Mouse (Mus musculus): ENCODE results near the gene Psmd8.
A peak's percentile ranks its signal among the peaks of the same experiment; 100 is the strongest.
"Not testable (repeated sequence)": the region's sequence is repeated elsewhere in the genome, so short reads cannot be mapped to it uniquely, and the experiment has no call there.

Psmd8 gene

GRCm38 (mm10) chr7:29180077-29180853 lies at the start of gene Psmd8:
Psmd8 (minus strand) TSS chr7:29180701.
- DNase-seq (ENCODE audit: low read depth in 1 of 2, low spot score in 2 of 2) = peak; percentile 93 to 96

DNA sequence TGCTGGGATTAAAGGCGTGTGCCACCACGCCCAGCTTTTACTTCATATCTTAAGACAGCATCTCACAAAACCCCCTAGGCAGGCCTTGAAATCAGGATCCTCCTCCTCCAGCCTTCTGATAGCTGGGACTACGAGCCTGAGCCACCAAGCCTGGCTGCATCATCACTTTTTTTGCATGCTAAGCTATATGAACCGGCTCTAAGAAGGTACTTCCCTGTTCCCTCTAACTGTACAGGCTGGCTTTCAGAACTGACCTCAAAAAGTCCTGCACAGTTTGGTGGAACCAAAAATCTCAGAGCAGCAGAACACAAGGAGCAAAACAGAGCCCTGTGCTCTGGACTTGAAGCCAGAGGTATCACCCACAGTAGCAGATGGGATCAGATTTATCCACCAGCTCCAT lies 47.7 kb upstream of the Psmd8 start:
- no peak for DNase-seq (ENCODE audit: low read depth in 1 of 2, low spot score in 2 of 2)

- DNase-seq (ENCODE audit: low read depth in 1 of 2, low spot score in 2 of 2) = no peak
Observed at GRCm38 (mm10) chr7:29225520-29225919, 45.0 kb upstream of the Psmd8 start.

GRCm38 (mm10) chr7:29224756-29225394 lies 44.4 kb upstream of the Psmd8 start:
- DNase-seq (ENCODE audit: low read depth in 1 of 2, low spot score in 2 of 2) = no peak

DNA sequence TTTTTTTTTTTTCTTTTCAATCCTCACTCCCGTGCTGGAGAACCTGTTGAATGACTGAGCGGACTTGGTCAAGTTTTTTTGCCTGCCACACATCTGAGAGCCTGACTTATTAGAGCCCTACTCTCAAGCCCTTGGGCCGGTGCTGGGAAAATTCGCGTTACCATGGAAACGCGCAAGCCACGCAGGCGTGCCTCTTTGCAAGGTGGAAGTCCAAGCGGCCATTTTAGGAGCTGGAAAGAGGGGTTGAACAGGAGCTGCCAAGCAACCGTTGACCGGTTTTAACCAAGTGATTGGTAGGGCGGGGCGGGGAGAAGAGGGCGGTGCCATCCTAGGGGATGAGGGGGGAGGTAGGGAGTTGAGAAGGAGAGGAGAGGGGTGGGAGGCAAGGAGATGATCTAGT lies 34.3 kb upstream of the Psmd8 start:
- DNase-seq (ENCODE audit: low read depth in 1 of 2, low spot score in 2 of 2) = no peak

- no peak for DNase-seq (ENCODE audit: low read depth in 1 of 2, low spot score in 2 of 2)
Observed at GRCm38 (mm10) chr7:29214236-29214635, 33.7 kb upstream of the Psmd8 start.

DNA sequence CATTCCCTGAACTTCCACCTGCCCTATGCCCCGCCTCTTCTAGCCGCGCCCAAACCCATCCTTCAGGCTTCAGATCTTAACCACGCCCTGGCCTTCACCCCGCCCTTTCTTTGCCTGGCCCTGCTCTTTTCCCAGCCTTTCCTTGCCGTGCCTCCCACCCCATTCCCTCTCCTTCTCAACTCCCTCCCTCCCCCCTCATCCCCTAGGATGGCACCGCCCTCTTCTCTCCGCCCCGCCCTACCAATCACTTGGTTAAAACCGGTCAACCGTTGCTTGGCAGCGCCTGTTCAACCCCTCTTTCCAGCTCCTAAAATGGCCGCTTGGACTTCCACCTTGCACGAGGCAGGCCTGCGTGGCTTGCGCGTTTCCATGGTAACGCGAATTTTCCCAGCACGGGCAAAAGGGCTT lies 33.2 kb upstream of the Psmd8 start, which contains the start of gene Catsperg1:
Gene Catsperg1, minus strand, starts transcription at position 361 of the 408 bp plus-strand sequence.
- no peak for DNase-seq (ENCODE audit: low read depth in 1 of 2, low spot score in 2 of 2)

DNA sequence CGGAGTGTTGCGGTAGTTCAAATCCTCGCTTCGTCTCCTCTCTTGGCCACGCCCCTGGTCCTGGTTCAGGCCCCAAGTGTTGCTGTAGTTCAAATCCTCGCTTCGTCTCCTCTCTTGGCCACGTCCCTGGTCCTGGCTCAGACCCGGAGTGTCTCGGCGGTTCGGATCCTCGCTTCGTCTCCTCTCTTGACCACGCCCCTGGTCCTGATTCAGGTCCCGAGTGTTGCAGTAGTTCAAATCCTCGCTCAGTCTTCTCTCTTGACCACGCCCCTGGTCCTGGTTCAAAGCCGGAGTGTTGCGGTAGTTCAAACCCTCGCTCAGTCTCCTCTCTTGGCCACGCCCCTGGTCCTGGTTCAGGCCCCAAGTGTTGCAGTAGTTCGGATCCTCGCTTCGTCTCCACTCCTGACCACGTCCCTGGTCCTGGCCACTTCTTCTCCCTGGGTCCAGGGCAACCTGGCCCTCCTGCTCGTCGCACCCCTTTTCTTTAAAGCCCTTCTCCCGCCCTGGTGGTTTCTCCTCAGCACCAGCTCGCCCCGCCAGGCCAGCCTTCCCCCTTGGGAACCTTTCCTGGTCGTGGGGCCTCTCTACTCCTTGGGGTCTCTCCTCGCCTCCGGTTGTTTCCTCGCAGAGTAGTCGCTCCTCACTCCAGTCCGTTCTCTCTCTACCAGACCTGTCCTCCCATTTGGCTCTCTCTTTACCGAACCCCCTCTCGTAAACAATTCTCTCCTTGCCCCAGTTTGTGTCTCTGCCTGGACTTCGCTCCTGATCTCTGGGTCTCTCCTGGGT lies 32.5 kb upstream of the Psmd8 start:
- DNase-seq (ENCODE audit: low read depth in 1 of 2, low spot score in 2 of 2) = not testable (repeated sequence)

DNA sequence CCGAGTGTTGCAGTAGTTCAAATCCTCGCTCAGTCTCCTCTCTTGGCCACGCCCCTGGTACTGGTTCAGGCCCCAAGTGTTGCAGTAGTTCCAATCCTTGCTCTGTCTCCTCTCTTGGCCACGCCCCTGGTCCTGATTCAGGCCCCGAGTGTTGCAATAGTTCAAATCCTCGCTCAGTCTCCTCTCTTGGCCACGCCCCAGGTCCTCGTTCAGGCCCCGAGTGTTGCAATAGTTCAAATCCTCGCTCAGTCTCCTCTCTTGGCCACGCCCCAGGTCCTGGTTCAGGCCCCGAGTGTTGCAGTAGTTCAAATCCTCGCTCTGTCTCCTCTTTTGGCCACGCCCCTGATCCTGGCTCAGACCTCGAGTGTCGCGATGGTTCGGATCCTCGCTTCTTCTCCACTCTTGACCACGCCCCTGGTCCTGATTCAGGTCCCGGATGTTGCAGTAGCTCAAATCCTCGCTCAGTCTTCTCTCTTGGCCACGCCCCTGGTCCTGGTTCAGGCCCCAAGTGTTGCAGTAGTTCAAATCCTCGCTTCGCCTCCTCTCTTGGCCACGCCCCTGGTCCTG lies 31.8 kb upstream of the Psmd8 start:
- no peak for DNase-seq (ENCODE audit: low read depth in 1 of 2, low spot score in 2 of 2)

GRCm38 (mm10) chr7:29211415-29212198 lies 31.1 kb upstream of the Psmd8 start:
- DNase-seq (ENCODE audit: low read depth in 1 of 2, low spot score in 2 of 2) = peak; percentile 80 to 92

DNA sequence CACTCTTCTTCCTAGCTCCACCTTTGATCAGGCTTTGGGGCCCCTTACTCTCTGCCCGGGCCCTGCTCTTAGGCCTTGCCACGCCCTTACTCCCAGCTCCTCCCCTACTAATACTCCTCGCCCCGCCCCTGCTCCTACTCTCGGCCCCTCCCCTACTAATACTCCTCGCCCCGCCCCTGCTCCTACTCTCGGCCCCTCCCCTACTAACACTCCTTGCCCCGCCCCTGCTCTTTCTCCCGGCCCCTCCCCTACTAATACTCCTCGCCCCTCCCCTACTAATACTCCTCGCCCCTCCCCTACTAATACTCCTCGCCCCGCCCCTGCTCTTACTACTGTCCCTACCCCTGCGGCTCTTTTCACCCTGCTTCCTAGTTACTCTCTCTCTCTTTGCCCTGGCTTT lies 30.5 kb upstream of the Psmd8 start:
- peak in 1 of 2 experiments; percentile 15 for DNase-seq (ENCODE audit: low read depth in 1 of 2, low spot score in 2 of 2)

GRCm38 (mm10) chr7:29202577-29202976 lies 22.1 kb upstream of the Psmd8 start:
- no peak for DNase-seq (ENCODE audit: low read depth in 1 of 2, low spot score in 2 of 2)

GRCm38 (mm10) chr7:29194230-29194629 lies 13.7 kb upstream of the Psmd8 start:
- DNase-seq (ENCODE audit: low read depth in 1 of 2, low spot score in 2 of 2) = not testable (repeated sequence)

- DNase-seq (ENCODE audit: low read depth in 1 of 2, low spot score in 2 of 2) = not testable (repeated sequence)
Observed at GRCm38 (mm10) chr7:29181323-29181722, 822 bp upstream of the Psmd8 start.

DNA sequence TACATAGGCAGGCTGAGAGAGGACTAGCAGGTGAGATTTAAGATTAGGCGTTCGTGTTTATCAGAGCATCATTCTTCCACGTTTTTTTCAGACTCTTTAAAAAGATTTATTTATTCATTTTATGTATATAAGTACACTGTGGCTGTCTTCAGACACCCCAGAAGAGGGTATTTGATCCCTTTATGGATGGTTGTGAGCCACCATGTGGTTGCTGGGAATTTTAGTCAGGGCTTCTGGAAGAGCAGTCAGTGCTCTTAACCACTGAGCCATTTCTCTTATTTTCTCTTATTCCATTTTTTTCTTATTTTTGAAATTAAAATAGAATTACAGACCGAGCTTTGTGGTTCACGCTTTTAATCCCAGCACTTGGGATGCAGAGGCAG lies 344 bp upstream of the Psmd8 start:
- no peak for DNase-seq (ENCODE audit: low read depth in 1 of 2, low spot score in 2 of 2)

DNA sequence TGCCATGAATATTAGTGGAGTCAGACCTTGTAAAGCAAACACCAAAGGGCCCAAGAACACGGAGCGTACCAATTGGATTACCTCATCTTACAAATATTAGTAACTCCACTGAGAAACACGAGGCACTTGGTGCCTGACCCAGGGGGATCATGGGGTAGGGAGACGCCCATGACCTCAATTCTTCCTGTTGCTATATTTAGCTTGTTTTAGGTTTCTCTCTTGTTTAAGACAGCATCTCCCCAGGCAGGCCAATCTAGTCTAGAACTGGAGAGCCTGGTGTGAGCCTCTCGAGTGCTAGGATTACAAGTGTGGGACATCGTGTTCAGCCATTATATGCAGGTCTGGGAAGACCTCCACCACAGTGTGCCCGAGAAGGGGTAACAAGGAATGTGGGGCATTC lies 1.2 kb downstream of the Psmd8 start:
- peak; percentile 40 to 54 for DNase-seq (ENCODE audit: low read depth in 1 of 2, low spot score in 2 of 2)

GRCm38 (mm10) chr7:29178106-29178505 lies 2.4 kb downstream of the Psmd8 start:
- DNase-seq (ENCODE audit: low read depth in 1 of 2, low spot score in 2 of 2) = no peak

GRCm38 (mm10) chr7:29172390-29173016 lies 8.0 kb downstream of the Psmd8 start:
- DNase-seq (ENCODE audit: low read depth in 1 of 2, low spot score in 2 of 2) = no peak

DNA sequence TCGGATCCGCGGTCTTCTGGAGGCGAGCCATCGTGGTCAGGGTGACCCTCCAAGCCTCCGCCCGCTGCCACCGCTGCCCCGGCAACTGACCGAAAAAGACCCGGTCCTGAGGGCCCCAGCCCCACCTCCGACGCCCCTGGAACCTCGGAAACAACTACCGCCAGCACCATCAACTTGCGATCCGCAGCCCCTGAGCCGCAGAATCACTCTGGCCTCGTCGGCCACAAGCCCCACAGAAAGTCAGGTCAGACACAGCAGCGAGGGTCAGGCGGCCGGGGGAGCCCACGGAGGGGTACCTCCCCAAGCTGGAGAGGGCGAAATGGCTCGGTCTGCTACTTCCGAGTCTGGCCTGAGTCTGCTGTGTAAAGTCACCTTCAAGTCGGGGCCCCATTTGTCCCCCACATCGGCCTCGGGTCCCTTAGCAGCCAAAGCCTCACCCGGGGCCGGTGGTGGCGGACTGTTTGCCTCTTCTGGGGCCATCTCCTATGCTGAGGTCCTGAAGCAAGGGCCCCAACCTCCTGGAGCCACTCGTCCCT lies 8.9 kb downstream of the Psmd8 start:
- DNase-seq (ENCODE audit: low read depth in 1 of 2, low spot score in 2 of 2) = no peak
